Mouse (Mus musculus) liver, embryonic 11.5 days (tissue): ENCODE data around the gene Myo16. TPM values are rescaled to one million over a fixed set of nuclear protein-coding genes. Genes with fewer than 3 reads are reported as not detected.

Source experiments
- ATAC-seq: fragments of 200-750 bp; cut with Nextera tagmentation; replicated peaks from 2 replicates; pipeline ENCODE4 v1.8.0; 2017; ENCODE audit warnings: moderate number of reproducible peaks, mild to moderate bottlenecking, moderate TSS enrichment, moderate library complexity; ENCODE audit not compliant: low FRiP score
- DNase-seq: peaks from one replicate; pipeline ENCODE4 v3.0.0-alpha.2; 2017; ENCODE audit warnings: low spot score
- H3K27ac ChIP-seq: fragments of 300-500 bp; sonication (generic); 2 replicates; pipeline ENCODE4 v1.5.1; 2014; ENCODE audit warnings: mild to moderate bottlenecking, low read depth, low read length, control low read depth
- H3K27me3 ChIP-seq: fragments of 300-500 bp; sonication (generic); replicated peaks from 2 replicates; pipeline ENCODE4 v1.6.1; 2014; ENCODE audit warnings: low read length, mixed read lengths; ENCODE audit not compliant: control insufficient read depth, insufficient read depth
- H3K36me3 ChIP-seq: fragments of 300-500 bp; sonication (generic); 2 replicates; pipeline ENCODE4 v1.6.1; 2014; ENCODE audit warnings: mild to moderate bottlenecking, low read length, moderate library complexity, mixed read lengths; ENCODE audit not compliant: control insufficient read depth, insufficient read depth
- H3K4me1 ChIP-seq: fragments of 300-500 bp; sonication (generic); replicated peaks from 2 replicates; pipeline ENCODE4 v1.6.1; 2014; ENCODE audit warnings: low read length, mixed read lengths; ENCODE audit not compliant: control insufficient read depth, insufficient read depth
- H3K4me2 ChIP-seq: fragments of 300-500 bp; sonication (generic); 2 replicates; pipeline ENCODE4 v1.6.1; 2014; ENCODE audit warnings: mild to moderate bottlenecking, control low read depth, moderate library complexity
- H3K4me3 ChIP-seq: fragments of 300-500 bp; sonication (generic); 2 replicates; pipeline ENCODE4 v1.5.1; 2014; ENCODE audit warnings: low read depth, low read length, control low read depth
- H3K9ac ChIP-seq: fragments of 300-500 bp; sonication (generic); 2 replicates; pipeline ENCODE4 v1.6.1; 2014; ENCODE audit warnings: low read depth, low read length, control low read depth
- H3K9me3 ChIP-seq: fragments of 300-500 bp; sonication (generic); 2 replicates; pipeline ENCODE4 v1.6.1; 2016; ENCODE audit warnings: low read length, inconsistent platforms, mixed read lengths; ENCODE audit not compliant: control insufficient read depth
- WGBS: fragments of 180-500 bp; shearing (Covaris S2); extraction: QIAGEN DNeasy Blood & Tissue Kit; methylation state at CpG from one replicate; pipeline ENCODE4 v1.1.7; 2014; 5-methylcytosine and 5-hydroxymethylcytosine counted together
- polyA plus RNA-seq: library from polyadenylated mRNA; unstranded; fragments of >200 nt; fragmentation: Nextera tagmentation; extraction: Ambion mirVana; gene quantifications from 2 replicates; pipeline ENCODE4 v1.2.1, GENCODE M21; 2014

Gene Myo16
- polyA plus RNA-seq, result 0.07 and 0.08 TPM in 2 replicates

- ATAC-seq, result peak; percentile 41; the same call in 1 of the 2 replicates
- H3K9ac ChIP-seq, result no peak within 1 kb of the TSS
Observed at GRCm38 (mm10) chr8:10153611-10154438, at the start of gene Myo16. TSS of gene Myo16 (plus strand) at chr8:10153911.

GRCm38 (mm10) chr8:10108516-10109271, 45.0 kb upstream of the Myo16 start:
- H3K4me2 ChIP-seq, result no peak overlapping the region
- H3K9me3 ChIP-seq, result no peaks in the 10 kb centered on the region
- no peaks in the 10 kb centered on the region for H3K27me3 ChIP-seq
- H3K27ac ChIP-seq, result no peak overlapping the region
- 78% methylated on average over 8 of the region's 8 CpGs for WGBS
- ATAC-seq (no peak), DNase-seq (no peak)
- H3K4me3 ChIP-seq, result no peak overlapping the region
- H3K4me1 ChIP-seq, result no peaks in the 10 kb centered on the region
- no peaks in the 10 kb centered on the region for H3K36me3 ChIP-seq
- no peak overlapping the region for H3K9ac ChIP-seq

More at GRCm38 (mm10) chr8:10153611-10154438, at the start of gene Myo16:
- peak within 1 kb of the TSS; percentile 42 for H3K4me3 ChIP-seq
- H3K27ac ChIP-seq, result no peak within 1 kb of the TSS
- peak; percentile 34 for DNase-seq
- H3K4me1 ChIP-seq, result no peaks in the 10 kb centered on the region
- H3K27me3 ChIP-seq, result peaks cover 21% of the 10 kb centered on the region
- WGBS, result 2% methylated on average over 57 of the region's 61 CpGs
- H3K4me2 ChIP-seq, result peak within 1 kb of the TSS; percentile 61
- no peaks in the 10 kb centered on the region for H3K9me3 ChIP-seq
- no peaks in the 10 kb centered on the region for H3K36me3 ChIP-seq

- Histone ChIP-seq H3K9me3 (no peaks in the 10 kb centered on the region), H3K36me3 (no peaks in the 10 kb centered on the region), H3K4me3 (no peak overlapping the region), H3K27ac (no peak overlapping the region), H3K4me1 (no peaks in the 10 kb centered on the region), H3K9ac (no peak overlapping the region), H3K27me3 (no peaks in the 10 kb centered on the region), H3K4me2 (no peak overlapping the region)
- DNase-seq (no peak), ATAC-seq (no peak)
- 83% methylated on average over 5 of the region's 5 CpGs for WGBS
Observed at GRCm38 (mm10) chr8:10122749-10123148, 31.0 kb upstream of the Myo16 start.

- no peak overlapping the region for H3K27ac ChIP-seq
- DNase-seq, result no peak
- H3K4me2 ChIP-seq, result no peak overlapping the region
- ATAC-seq, result no peak
- no peaks in the 10 kb centered on the region for H3K9me3 ChIP-seq
- no peaks in the 10 kb centered on the region for H3K4me1 ChIP-seq
- H3K27me3 ChIP-seq, result no peaks in the 10 kb centered on the region
- 90% methylated on average over 2 of the region's 2 CpGs for WGBS
- no peak overlapping the region for H3K4me3 ChIP-seq
- H3K36me3 ChIP-seq, result no peaks in the 10 kb centered on the region
- no peak overlapping the region for H3K9ac ChIP-seq
Observed at GRCm38 (mm10) chr8:10123412-10123811, 30.3 kb upstream of the Myo16 start.

- Histone ChIP-seq H3K9ac (no peak overlapping the region), H3K4me2 (no peak overlapping the region)
Observed at GRCm38 (mm10) chr8:10125684-10126083, 28.0 kb upstream of the Myo16 start.

GRCm38 (mm10) chr8:10130513-10131414, 22.9 kb upstream of the Myo16 start:
- Histone ChIP-seq H3K27ac (no peak overlapping the region), H3K4me1 (no peaks in the 10 kb centered on the region), H3K9ac (no peak overlapping the region), H3K4me2 (no peak overlapping the region), H3K9me3 (no peaks in the 10 kb centered on the region), H3K36me3 (no peaks in the 10 kb centered on the region), H3K4me3 (no peak overlapping the region), H3K27me3 (no peaks in the 10 kb centered on the region)
- WGBS, result 75% methylated on average over 15 of the region's 15 CpGs
- ATAC-seq (no peak), DNase-seq (no peak)

More at GRCm38 (mm10) chr8:10125684-10126083, 28.0 kb upstream of the Myo16 start:
- Histone ChIP-seq H3K9me3 (no peaks in the 10 kb centered on the region), H3K27ac (no peak overlapping the region), H3K36me3 (no peaks in the 10 kb centered on the region), H3K27me3 (no peaks in the 10 kb centered on the region), H3K4me3 (no peak overlapping the region), H3K4me1 (no peaks in the 10 kb centered on the region)
- no peak for DNase-seq
- ATAC-seq, result no peak
- 69% methylated on average over 4 of the region's 4 CpGs for WGBS

GRCm38 (mm10) chr8:10139536-10139935, 14.2 kb upstream of the Myo16 start:
- DNase-seq (no peak), ATAC-seq (no peak)
- Histone ChIP-seq H3K9ac (no peak overlapping the region), H3K4me3 (no peak overlapping the region), H3K4me1 (no peaks in the 10 kb centered on the region), H3K4me2 (no peak overlapping the region), H3K9me3 (no peaks in the 10 kb centered on the region), H3K27me3 (no peaks in the 10 kb centered on the region), H3K36me3 (no peaks in the 10 kb centered on the region), H3K27ac (no peak overlapping the region)
- 32% methylated on average over 8 of the region's 8 CpGs for WGBS

GRCm38 (mm10) chr8:10143961-10144360, 9.8 kb upstream of the Myo16 start:
- no peaks in the 10 kb centered on the region for H3K4me1 ChIP-seq
- no peak overlapping the region for H3K4me2 ChIP-seq
- no peak overlapping the region for H3K9ac ChIP-seq
- no peaks in the 10 kb centered on the region for H3K36me3 ChIP-seq
- H3K9me3 ChIP-seq, result no peaks in the 10 kb centered on the region
- no peaks in the 10 kb centered on the region for H3K27me3 ChIP-seq
- DNase-seq, result no peak
- no peak overlapping the region for H3K27ac ChIP-seq
- no peak for ATAC-seq
- WGBS, result 83% methylated on average over 10 of the region's 10 CpGs
- no peak overlapping the region for H3K4me3 ChIP-seq
